27 mouse cellular contexts compared by ENCODE assay signal in genomic region chr13:25609641-25610040, GRCm38 (mm10).
DNase-seq lines count a peak whose midpoint lies in the region; ATAC-seq and TF ChIP-seq lines count a peak whose summit lies in the region.
"Had no signal": no experiment of that assay in that cellular context is flagged by ENCODE, and none has a peak within 500 bp of the region (broad histone marks: within the 10 kb centered on the region; RNA-seq: fewer than 3 reads in every experiment).

No protein-coding gene starts in this region.

- peak; percentile 53 for DNase-seq in kidney, postnatal 0 days (ENCODE audit: low spot score)
- DNase-seq in kidney, adult 9 months: no peak
- no peak for DNase-seq in limb, embryonic 10.5 days (ENCODE audit: low spot score)
- DNase-seq in lung, postnatal 4 days: no peak
- DNase-seq in embryo, embryonic 10 days (ENCODE audit: low spot score): no peak
- DNase-seq: adrenal gland, postnatal 25 days; cerebellum, adult 11-12 months; cerebellum, postnatal 10 days; forebrain, postnatal 0 days; gastrocnemius, postnatal 10 days; kidney, adult 2 months; kidney, postnatal 36 days; lung, embryonic 14.5 days; lung, postnatal 14 days; retina, postnatal 1 day; right cerebral cortex, postnatal 14 days; thymus, postnatal 14 days had no signal

- TF ChIP-seq CTCF in kidney, postnatal 0 days (IDR thresholded peaks at IDR 0.05; ENCODE audit: low read depth): no peak

- no peak overlapping the region for H3K9ac ChIP-seq in kidney, postnatal 0 days (ENCODE audit: low read depth, low read length)
- no peak overlapping the region for H3K9ac ChIP-seq in embryonic facial prominence, embryonic 13.5 days
- no peak overlapping the region for H3K9ac ChIP-seq in midbrain, embryonic 13.5 days (replicated peaks)
- H3K9ac ChIP-seq: forebrain, embryonic 12.5 days; forebrain, postnatal 0 days; liver, embryonic 15.5 days; lung, embryonic 14.5 days; neural tube, embryonic 13.5 days had no signal

- no peaks in the 10 kb centered on the region for H3K9me3 ChIP-seq in kidney, postnatal 0 days (replicated peaks; ENCODE audit: low read length)
- no peaks in the 10 kb centered on the region for H3K9me3 ChIP-seq in embryonic facial prominence, embryonic 13.5 days
- H3K9me3 ChIP-seq in limb, embryonic 10.5 days (replicated peaks): no peaks in the 10 kb centered on the region
- H3K9me3 ChIP-seq in midbrain, embryonic 13.5 days: no peaks in the 10 kb centered on the region
- H3K9me3 ChIP-seq: forebrain, embryonic 12.5 days; liver, embryonic 15.5 days; neural tube, embryonic 13.5 days had no signal

- no peaks in the 10 kb centered on the region for H3K27me3 ChIP-seq in kidney, postnatal 0 days (ENCODE audit: insufficient read depth, low read length)
- H3K27me3 ChIP-seq in embryonic facial prominence, embryonic 13.5 days: no peaks in the 10 kb centered on the region
- H3K27me3 ChIP-seq in limb, embryonic 10.5 days (ENCODE audit: low read depth, poor library complexity, severe bottlenecking): no peaks in the 10 kb centered on the region
- no peaks in the 10 kb centered on the region for H3K27me3 ChIP-seq in midbrain, embryonic 13.5 days
- H3K27me3 ChIP-seq: CH12.LX; forebrain, embryonic 12.5 days; liver, embryonic 15.5 days; neural tube, embryonic 13.5 days had no signal

- no peak overlapping the region for H3K4me3 ChIP-seq in kidney, postnatal 0 days (replicated peaks; ENCODE audit: low read depth, low read length)
- H3K4me3 ChIP-seq in embryonic facial prominence, embryonic 13.5 days: no peak overlapping the region
- no peak overlapping the region for H3K4me3 ChIP-seq in limb, embryonic 10.5 days
- H3K4me3 ChIP-seq in midbrain, embryonic 13.5 days (replicated peaks): no peak overlapping the region
- H3K4me3 ChIP-seq: forebrain, embryonic 12.5 days; layer of hippocampus, adult 2 months; left cerebral cortex, adult 2 months; liver, embryonic 15.5 days; neural tube, embryonic 13.5 days had no signal

- H3K27ac ChIP-seq in kidney, postnatal 0 days: no peak overlapping the region
- H3K27ac ChIP-seq in embryonic facial prominence, embryonic 13.5 days: peak overlapping the region; percentile 28; the same call in 1 of the 2 replicates
- peak overlapping the region; percentile 62; the same call in 1 of the 2 replicates for H3K27ac ChIP-seq in limb, embryonic 10.5 days
- H3K27ac ChIP-seq in midbrain, embryonic 13.5 days: no peak overlapping the region
- H3K27ac ChIP-seq: forebrain, embryonic 12.5 days; layer of hippocampus, adult 2 months; left cerebral cortex, adult 2 months; liver, embryonic 15.5 days; neural tube, embryonic 13.5 days had no signal

- H3K36me3 ChIP-seq in kidney, postnatal 0 days (ENCODE audit: insufficient read depth, low read length): no peaks in the 10 kb centered on the region
- no peaks in the 10 kb centered on the region for H3K36me3 ChIP-seq in embryonic facial prominence, embryonic 13.5 days
- H3K36me3 ChIP-seq in limb, embryonic 10.5 days: no peaks in the 10 kb centered on the region
- H3K36me3 ChIP-seq in midbrain, embryonic 13.5 days: no peaks in the 10 kb centered on the region
- H3K36me3 ChIP-seq: forebrain, embryonic 12.5 days; liver, embryonic 15.5 days; neural tube, embryonic 13.5 days had no signal

- no peak overlapping the region for H3K4me2 ChIP-seq in kidney, postnatal 0 days (ENCODE audit: low read length)
- no peak overlapping the region for H3K4me2 ChIP-seq in embryonic facial prominence, embryonic 13.5 days
- no peak overlapping the region for H3K4me2 ChIP-seq in midbrain, embryonic 13.5 days (replicated peaks)
- H3K4me2 ChIP-seq: forebrain, embryonic 12.5 days; liver, embryonic 15.5 days; lung, embryonic 14.5 days; midbrain, embryonic 11.5 days; neural tube, embryonic 13.5 days had no signal

- no peaks in the 10 kb centered on the region for H3K4me1 ChIP-seq in kidney, postnatal 0 days (replicated peaks; ENCODE audit: insufficient read depth, low read length)
- peaks cover 4% of the 10 kb centered on the region; the same call in 1 of the 2 replicates for H3K4me1 ChIP-seq in embryonic facial prominence, embryonic 13.5 days
- peaks cover 19% of the 10 kb centered on the region for H3K4me1 ChIP-seq in limb, embryonic 10.5 days
- no peaks in the 10 kb centered on the region for H3K4me1 ChIP-seq in midbrain, embryonic 13.5 days (replicated peaks)
- H3K4me1 ChIP-seq: forebrain, embryonic 12.5 days; liver, embryonic 15.5 days; neural tube, embryonic 13.5 days had no signal

- WGBS in kidney, postnatal 0 days: 40% methylated on average over 4 of the region's 4 CpGs
- 26% methylated on average over 4 of the region's 4 CpGs for WGBS in embryonic facial prominence, embryonic 13.5 days
- WGBS in limb, embryonic 10.5 days: 76% methylated on average over 4 of the region's 4 CpGs
- 93% methylated on average over 4 of the region's 4 CpGs for WGBS in midbrain, embryonic 13.5 days

- ATAC-seq in kidney, postnatal 0 days (replicated peaks; ENCODE audit: low FRiP score, low read depth): no peak
- ATAC-seq in embryonic facial prominence, embryonic 13.5 days (ENCODE audit: insufficient number of reproducible peaks, insufficient read depth, low FRiP score, low TSS enrichment, low read depth): no peak
- no peak for ATAC-seq in midbrain, embryonic 13.5 days
- ATAC-seq: forebrain, postnatal 0 days; hindbrain, embryonic 16.5 days had no signal

Comparison
In these comparisons a context has a peak if more than half of its experiments do, and no peak if none do; other contexts are left out.
1. H3K27ac ChIP-seq: peak in embryonic facial prominence, embryonic 13.5 days (single experiment) and limb, embryonic 10.5 days (single experiment); none in kidney, postnatal 0 days (single experiment) and midbrain, embryonic 13.5 days (single experiment).